Mouse (Mus musculus) hindbrain, embryonic 15.5 days (tissue): ENCODE results near the gene Tiam1. TPM values are rescaled to one million over a fixed set of nuclear protein-coding genes. Genes with fewer than 3 reads are reported as not detected.

Source experiments
- ATAC-seq: fragments of 200-750 bp; cut with Nextera tagmentation; 2 replicates; pipeline ENCODE4 v1.8.0; 2017; ENCODE audit warnings: low read depth, moderate number of reproducible peaks, moderate TSS enrichment; ENCODE audit not compliant: low FRiP score
- H3K27ac ChIP-seq: fragments of 300-500 bp; sonication (generic); replicated peaks from 2 replicates; pipeline ENCODE4 v1.5.1; 2015; ENCODE audit warnings: mild to moderate bottlenecking, inconsistent platforms
- H3K27me3 ChIP-seq: fragments of 300-500 bp; sonication (generic); 2 replicates; pipeline ENCODE4 v1.6.1; 2015; ENCODE audit warnings: control low read depth, inconsistent platforms
- H3K36me3 ChIP-seq: fragments of 300-500 bp; sonication (generic); 2 replicates; pipeline ENCODE4 v1.6.1; 2015; ENCODE audit warnings: control low read depth, inconsistent platforms
- H3K4me1 ChIP-seq: fragments of 300-500 bp; sonication (generic); replicated peaks from 2 replicates; pipeline ENCODE4 v1.6.1; 2015; ENCODE audit warnings: control low read depth, inconsistent platforms
- H3K4me2 ChIP-seq: fragments of 300-500 bp; sonication (generic); 2 replicates; pipeline ENCODE4 v1.6.1; 2015; ENCODE audit warnings: moderate library complexity, mild to moderate bottlenecking, inconsistent platforms
- H3K4me3 ChIP-seq: fragments of 300-500 bp; sonication (generic); 2 replicates; pipeline ENCODE4 v1.5.1; 2015; ENCODE audit warnings: mild to moderate bottlenecking, inconsistent platforms
- H3K9ac ChIP-seq: fragments of 300-500 bp; sonication (generic); 2 replicates; pipeline ENCODE4 v1.6.1; 2015; ENCODE audit warnings: inconsistent platforms
- H3K9me3 ChIP-seq: fragments of 300-500 bp; sonication (generic); 2 replicates; pipeline ENCODE4 v1.6.1; 2016; ENCODE audit warnings: control low read depth, inconsistent platforms
- WGBS: fragments of 180-500 bp; shearing (Covaris S2); methylation state at CpG from one replicate; pipeline ENCODE4 v1.1.7; 2015; 5-methylcytosine and 5-hydroxymethylcytosine counted together
- polyA plus RNA-seq: library from polyadenylated mRNA; unstranded; fragments of >200 nt; fragmentation: Nextera tagmentation; extraction: Ambion mirVana; gene quantifications from 2 replicates; pipeline ENCODE4 v1.2.1, GENCODE M21; 2015

The Tiam1 gene
- polyA plus RNA-seq, 1 experiment from 2014 or later: 23.8 TPM

DNA sequence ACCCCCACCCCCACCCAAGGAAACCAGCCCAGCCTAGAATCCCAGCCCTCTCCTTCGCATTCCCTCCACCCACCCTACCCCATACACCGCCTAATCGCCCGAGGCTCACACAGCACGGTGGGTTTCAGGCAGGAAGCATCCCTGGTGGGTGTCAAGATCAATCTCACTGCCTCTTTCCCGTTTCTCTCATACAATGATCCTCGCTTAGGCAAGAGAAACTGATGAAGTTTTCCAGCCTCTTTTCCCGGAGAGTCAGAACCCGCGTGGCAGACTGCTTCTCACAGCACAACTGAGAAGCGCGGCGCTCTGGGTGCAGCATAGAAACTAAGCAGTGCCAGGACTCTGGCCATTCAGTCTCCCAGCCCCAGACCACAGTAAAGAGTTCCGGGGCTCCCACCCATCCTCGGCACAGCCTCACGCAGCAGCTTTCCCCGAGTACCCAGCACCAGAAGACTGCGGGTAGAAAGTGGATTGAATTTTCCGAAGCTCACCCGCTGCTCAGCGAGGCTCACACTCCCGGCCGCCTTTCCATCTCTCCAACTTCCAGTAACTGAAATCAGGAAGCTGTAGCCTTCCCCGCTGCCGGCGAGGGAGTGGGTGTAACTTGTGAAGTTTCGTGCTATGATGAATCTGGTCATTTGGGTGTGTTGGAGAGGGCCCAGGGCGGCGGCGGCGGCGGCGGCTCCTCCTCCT lies 183.2 kb downstream of the Tiam1 start:
- H3K9me3 ChIP-seq: no peaks in the 10 kb centered on the region
- WGBS: under 1% methylated on average over 33 of the region's 33 CpGs
- 0 out of 2 replicates have a peak overlapping the region, but pooled peaks have one; percentile 40 for H3K27ac ChIP-seq
- H3K27me3 ChIP-seq: no peaks in the 10 kb centered on the region
- H3K4me1 ChIP-seq: peaks cover 28% of the 10 kb centered on the region
- peak overlapping the region; percentile 25 for H3K9ac ChIP-seq
- H3K36me3 ChIP-seq: no peaks in the 10 kb centered on the region
- peak overlapping the region; percentile 69 for H3K4me2 ChIP-seq
- H3K4me3 ChIP-seq: peak overlapping the region; percentile 36
- ATAC-seq: peak; percentile 70

DNA sequence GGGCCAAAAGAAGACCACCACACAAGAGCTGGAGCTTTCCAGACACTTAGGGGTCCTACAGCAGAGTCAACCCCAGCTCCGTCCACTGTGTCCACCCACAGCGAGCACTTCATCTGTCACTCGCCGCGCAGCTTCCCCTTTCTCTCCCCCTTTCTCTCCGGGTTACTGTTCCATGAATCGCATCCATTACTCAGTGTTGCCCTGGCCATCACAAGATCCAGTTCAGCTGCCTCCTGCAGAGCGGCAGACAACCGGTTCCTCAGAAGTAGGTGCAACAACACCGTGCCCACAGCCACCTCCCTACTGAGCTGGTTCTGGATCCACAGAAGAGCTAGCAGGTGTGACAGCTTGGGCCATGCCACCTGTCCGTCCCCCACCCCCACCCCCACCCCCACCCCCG lies 184.6 kb downstream of the Tiam1 start:
- H3K9me3 ChIP-seq: no peaks in the 10 kb centered on the region
- WGBS: 11% methylated on average over 12 of the region's 12 CpGs
- no peak overlapping the region for H3K27ac ChIP-seq
- H3K36me3 ChIP-seq: no peaks in the 10 kb centered on the region
- H3K4me3 ChIP-seq: no peak overlapping the region
- H3K4me1 ChIP-seq: peaks cover 28% of the 10 kb centered on the region
- no peaks in the 10 kb centered on the region for H3K27me3 ChIP-seq
- peak overlapping the region; percentile 30; the same call in 1 of the 2 replicates for H3K4me2 ChIP-seq
- ATAC-seq: no peak
- H3K9ac ChIP-seq: no peak overlapping the region

DNA sequence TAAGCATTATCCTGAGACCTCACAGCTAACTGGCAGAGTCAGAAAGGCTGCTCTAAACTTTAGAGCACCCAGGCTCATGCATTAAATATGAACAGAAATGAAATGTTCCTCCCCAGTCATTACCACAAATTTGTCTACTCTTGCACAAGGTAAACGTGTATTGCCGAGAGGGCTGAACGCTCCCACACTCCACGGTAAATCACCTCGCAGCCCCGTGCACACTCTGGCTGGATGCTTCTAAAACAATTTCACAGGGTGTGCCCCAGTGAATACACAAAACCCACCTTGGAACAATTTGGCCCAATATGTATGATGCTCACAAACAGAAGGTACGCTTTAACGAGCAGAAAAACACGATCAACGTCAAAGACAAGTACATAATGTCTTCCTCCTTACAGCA lies 185.5 kb downstream of the Tiam1 start:
- Histone ChIP-seq H3K27ac (no peak overlapping the region), H3K9me3 (no peaks in the 10 kb centered on the region), H3K36me3 (no peaks in the 10 kb centered on the region), H3K27me3 (no peaks in the 10 kb centered on the region), H3K4me2 (no peak overlapping the region), H3K9ac (no peak overlapping the region), H3K4me3 (no peak overlapping the region), H3K4me1 (peaks cover 28% of the 10 kb centered on the region)
- no peak for ATAC-seq
- WGBS: 60% methylated on average over 10 of the region's 10 CpGs

DNA sequence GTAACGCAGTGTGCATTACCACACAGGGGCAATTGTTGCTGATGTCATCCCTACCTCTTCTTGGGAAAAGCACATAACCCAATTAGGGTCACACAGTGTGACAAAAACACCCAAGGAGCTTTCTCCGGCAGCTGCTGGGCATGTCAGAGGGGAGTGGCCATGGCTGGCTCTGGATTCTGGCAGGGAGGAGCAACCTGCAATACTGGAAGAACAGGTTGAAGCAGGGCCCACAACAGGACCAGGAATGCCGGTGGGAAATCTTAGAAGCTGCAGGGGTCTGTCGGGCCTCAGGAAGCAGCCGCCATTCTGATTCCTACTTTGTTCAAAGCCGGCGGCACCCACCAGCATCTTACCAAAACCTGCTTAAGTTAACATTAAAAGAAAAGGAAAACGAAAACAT lies 189.0 kb downstream of the Tiam1 start:
- no peak overlapping the region for H3K27ac ChIP-seq
- no peak overlapping the region for H3K9ac ChIP-seq
- no peak overlapping the region for H3K4me3 ChIP-seq
- H3K36me3 ChIP-seq: no peaks in the 10 kb centered on the region
- no peak for ATAC-seq
- no peaks in the 10 kb centered on the region for H3K27me3 ChIP-seq
- H3K4me1 ChIP-seq: peaks cover 22% of the 10 kb centered on the region
- H3K9me3 ChIP-seq: no peaks in the 10 kb centered on the region
- WGBS: 74% methylated on average over 8 of the region's 8 CpGs
- no peak overlapping the region for H3K4me2 ChIP-seq

DNA sequence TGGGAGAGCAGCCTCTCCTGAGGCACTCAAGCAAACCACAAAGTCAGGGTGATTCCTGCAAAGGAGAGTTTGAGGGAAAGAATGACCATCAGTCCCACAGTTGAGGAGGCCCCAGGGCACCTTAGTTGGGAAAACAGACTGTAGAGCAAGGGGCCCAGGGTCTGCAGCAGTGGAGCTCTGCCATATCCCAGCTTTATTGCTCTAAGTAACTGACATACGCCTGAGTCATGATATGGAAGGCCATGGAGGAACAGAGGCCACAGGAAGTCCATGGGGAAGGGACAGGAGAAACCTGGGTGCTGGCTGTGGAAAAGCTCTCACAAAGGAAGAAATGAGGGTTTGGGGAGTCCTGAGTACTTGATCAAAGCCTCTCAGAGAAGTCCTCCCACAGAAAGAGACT lies 189.5 kb downstream of the Tiam1 start:
- Histone ChIP-seq H3K9ac (no peak overlapping the region), H3K4me2 (no peak overlapping the region), H3K4me1 (peaks cover 21% of the 10 kb centered on the region), H3K36me3 (no peaks in the 10 kb centered on the region), H3K9me3 (no peaks in the 10 kb centered on the region), H3K27ac (no peak overlapping the region), H3K4me3 (no peak overlapping the region), H3K27me3 (no peaks in the 10 kb centered on the region)
- WGBS: 97% methylated on average over 1 of the region's 1 CpGs
- ATAC-seq: no peak

DNA sequence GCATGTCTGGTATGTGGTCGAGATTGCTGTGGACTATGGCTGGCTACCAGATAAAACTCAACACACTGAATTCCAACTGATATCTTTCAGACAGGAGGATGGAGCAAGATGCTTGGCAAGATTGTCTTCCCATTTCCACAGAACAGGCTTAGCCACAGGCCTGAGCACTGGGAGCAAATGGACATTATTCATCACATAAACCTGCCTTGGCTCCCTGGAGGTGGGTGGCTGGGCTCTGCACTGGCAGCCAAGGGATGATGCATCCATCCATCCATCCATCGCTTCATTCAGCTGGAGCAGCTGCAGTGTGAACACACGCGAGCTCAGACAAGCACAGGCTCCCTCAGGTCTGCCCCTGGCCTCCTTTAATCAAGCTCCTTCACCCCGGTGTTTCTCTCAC lies 190.7 kb downstream of the Tiam1 start:
- Histone ChIP-seq H3K4me3 (no peak overlapping the region), H3K4me1 (peaks cover 12% of the 10 kb centered on the region; the same call in 1 of the 2 replicates), H3K27ac (no peak overlapping the region), H3K4me2 (no peak overlapping the region), H3K9ac (no peak overlapping the region), H3K36me3 (no peaks in the 10 kb centered on the region), H3K9me3 (no peaks in the 10 kb centered on the region), H3K27me3 (no peaks in the 10 kb centered on the region)
- no peak for ATAC-seq
- WGBS: 92% methylated on average over 5 of the region's 5 CpGs

DNA sequence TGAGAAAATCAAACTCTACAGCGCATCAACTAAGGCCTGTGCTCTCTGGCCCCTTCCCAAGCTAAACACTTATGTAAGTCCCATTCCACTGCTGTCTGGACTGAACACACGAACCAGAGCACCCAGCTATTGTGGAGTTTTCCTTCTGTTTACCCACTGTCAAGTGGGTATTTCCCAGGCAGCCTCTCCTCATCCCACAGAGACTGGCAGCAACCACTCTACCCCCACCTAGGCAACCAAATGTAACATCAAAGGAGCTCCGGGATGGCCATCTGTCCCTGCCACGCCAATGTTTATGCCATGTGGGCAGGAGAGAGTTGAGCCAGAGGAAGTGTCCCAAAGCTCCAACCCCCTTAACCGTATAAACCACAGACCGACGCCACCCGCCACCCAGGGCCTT lies 192.8 kb downstream of the Tiam1 start:
- WGBS: 74% methylated on average over 8 of the region's 8 CpGs
- H3K4me1 ChIP-seq: peaks cover 11% of the 10 kb centered on the region
- no peak overlapping the region for H3K4me3 ChIP-seq
- H3K36me3 ChIP-seq: no peaks in the 10 kb centered on the region
- no peak overlapping the region for H3K4me2 ChIP-seq
- no peaks in the 10 kb centered on the region for H3K9me3 ChIP-seq
- ATAC-seq: peak; percentile 69
- no peaks in the 10 kb centered on the region for H3K27me3 ChIP-seq
- no peak overlapping the region for H3K9ac ChIP-seq
- no peak overlapping the region for H3K27ac ChIP-seq

DNA sequence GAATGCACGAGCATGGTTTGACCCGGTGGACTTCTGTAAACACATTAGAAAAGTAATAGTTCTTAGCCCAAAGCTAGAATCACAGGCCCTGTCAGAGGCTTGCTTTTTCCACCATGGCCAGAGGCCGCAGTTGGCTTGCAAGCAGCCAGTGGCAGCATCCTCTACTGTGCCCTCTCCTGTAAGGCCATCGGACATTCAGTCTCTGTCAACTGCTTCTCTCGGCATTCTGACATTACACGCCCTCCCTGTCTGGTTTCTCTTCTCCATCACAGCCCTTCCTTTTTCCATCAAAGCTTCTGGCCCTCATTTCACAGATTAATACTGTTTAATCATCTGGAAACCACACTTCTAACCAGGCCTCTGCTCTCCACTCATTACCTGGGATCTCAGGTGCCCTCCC lies 193.3 kb downstream of the Tiam1 start:
- H3K4me3 ChIP-seq: no peak overlapping the region
- ATAC-seq: no peak
- H3K27me3 ChIP-seq: no peaks in the 10 kb centered on the region
- peaks cover 16% of the 10 kb centered on the region for H3K4me1 ChIP-seq
- no peaks in the 10 kb centered on the region for H3K36me3 ChIP-seq
- H3K4me2 ChIP-seq: no peak overlapping the region
- no peak overlapping the region for H3K9ac ChIP-seq
- no peaks in the 10 kb centered on the region for H3K9me3 ChIP-seq
- H3K27ac ChIP-seq: no peak overlapping the region
- WGBS: 76% methylated on average over 6 of the region's 6 CpGs

DNA sequence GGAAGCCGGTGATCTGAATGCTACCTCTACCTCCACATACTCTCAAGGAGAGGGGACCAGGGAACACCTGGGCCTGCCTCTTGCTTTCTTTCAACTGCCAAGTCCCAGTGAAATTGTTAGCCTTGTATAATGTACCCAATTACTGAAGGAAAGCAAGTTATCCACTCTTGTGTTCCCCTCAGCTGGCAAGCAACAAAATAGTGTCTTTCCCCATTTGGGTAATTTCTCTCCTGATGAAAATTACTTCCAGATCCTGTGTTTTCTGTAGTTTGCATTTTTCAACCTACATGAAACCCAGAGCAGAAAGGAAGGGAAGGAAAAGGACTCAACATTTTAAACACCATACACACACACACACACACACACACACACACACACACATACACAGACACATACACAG lies 195.5 kb downstream of the Tiam1 start:
- Histone ChIP-seq H3K27ac (no peak overlapping the region), H3K9ac (no peak overlapping the region), H3K4me1 (peaks cover 38% of the 10 kb centered on the region), H3K36me3 (no peaks in the 10 kb centered on the region), H3K4me3 (no peak overlapping the region), H3K4me2 (no peak overlapping the region), H3K9me3 (no peaks in the 10 kb centered on the region), H3K27me3 (no peaks in the 10 kb centered on the region)
- WGBS: 87% methylated on average over 1 of the region's 1 CpGs
- no peak for ATAC-seq

DNA sequence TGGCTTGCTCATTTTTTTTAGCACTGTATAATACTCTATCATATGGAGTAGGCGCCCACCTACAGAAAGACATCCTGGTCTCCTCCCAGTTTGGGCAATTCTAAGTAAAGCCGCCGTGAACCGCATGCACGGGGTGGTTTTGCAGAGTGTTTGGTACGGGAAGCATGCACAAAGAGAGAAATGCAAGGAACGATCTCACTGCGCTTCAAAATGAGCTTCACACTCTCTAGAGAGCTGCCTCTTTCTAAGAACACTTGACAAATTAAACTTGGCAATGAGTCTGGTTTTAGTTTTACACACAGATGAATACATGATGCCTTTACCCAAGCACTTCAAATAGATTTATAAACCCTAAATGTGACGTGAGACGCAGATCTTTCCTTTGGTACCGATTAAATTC lies 196.8 kb downstream of the Tiam1 start:
- H3K9ac ChIP-seq: no peak overlapping the region
- no peak overlapping the region for H3K4me3 ChIP-seq
- H3K4me2 ChIP-seq: no peak overlapping the region
- no peaks in the 10 kb centered on the region for H3K27me3 ChIP-seq
- peaks cover 39% of the 10 kb centered on the region for H3K4me1 ChIP-seq
- WGBS: 84% methylated on average over 11 of the region's 11 CpGs
- no peak overlapping the region for H3K27ac ChIP-seq
- no peak for ATAC-seq
- no peaks in the 10 kb centered on the region for H3K36me3 ChIP-seq
- H3K9me3 ChIP-seq: no peaks in the 10 kb centered on the region

DNA sequence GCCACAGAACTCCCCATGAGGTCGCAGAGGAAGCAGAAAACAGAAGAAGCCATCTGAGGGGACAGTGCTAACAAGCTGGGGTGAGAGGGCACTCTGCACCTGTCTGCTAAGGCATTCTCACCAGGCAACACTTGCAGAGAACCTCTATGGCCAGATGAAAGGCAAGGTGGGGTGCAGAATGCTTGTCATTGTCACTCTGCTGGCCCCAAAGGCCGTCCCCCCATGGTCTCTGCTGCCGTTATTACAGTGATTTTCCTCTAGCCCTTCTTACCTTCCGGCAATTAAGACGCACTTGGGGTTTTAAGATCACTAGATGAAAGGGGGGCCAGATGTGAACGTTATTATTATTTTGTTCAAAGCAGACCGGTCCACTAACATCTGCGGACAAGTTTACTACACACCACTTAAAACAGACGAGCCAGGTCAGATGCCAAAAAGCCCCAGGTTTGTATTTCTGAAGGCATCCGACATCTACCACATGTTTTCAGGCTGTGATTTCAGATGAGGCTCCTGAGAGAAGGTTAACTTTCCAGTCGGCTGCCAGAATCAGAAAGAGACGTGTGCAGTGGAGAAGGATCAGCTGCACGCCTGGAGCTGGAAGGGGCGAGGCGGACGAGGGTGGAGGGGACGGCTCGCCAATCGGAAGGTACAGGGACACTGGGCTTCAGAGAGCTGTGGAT lies 198.8 kb downstream of the Tiam1 start:
- H3K4me3 ChIP-seq: no peak overlapping the region
- no peak overlapping the region for H3K9ac ChIP-seq
- no peaks in the 10 kb centered on the region for H3K27me3 ChIP-seq
- WGBS: 31% methylated on average over 19 of the region's 19 CpGs
- no peak for ATAC-seq
- H3K36me3 ChIP-seq: no peaks in the 10 kb centered on the region
- H3K4me2 ChIP-seq: peak overlapping the region; percentile 18; the same call in 1 of the 2 replicates
- H3K4me1 ChIP-seq: peaks cover 29% of the 10 kb centered on the region
- H3K27ac ChIP-seq: no peak overlapping the region
- no peaks in the 10 kb centered on the region for H3K9me3 ChIP-seq

DNA sequence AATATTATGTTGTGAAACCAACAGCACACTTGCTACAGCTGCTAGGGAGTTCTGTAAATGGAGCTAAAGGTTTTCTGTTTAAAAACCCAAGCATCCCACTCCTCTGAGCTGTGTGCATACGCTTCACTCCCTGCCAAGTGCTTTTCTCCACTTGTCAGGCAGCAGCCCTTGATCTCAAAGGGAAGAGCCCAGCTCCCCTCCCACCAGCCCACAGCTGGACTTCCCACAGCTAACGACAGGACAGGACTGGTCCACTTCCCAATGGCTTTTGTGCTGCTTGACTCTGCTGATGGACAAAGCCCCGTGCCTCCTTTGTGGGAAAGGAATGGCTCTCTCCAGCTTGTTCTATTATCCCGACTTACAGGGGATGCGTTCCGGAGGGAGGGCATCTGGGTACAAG lies 199.5 kb downstream of the Tiam1 start:
- Histone ChIP-seq H3K27ac (no peak overlapping the region), H3K9ac (no peak overlapping the region), H3K27me3 (no peaks in the 10 kb centered on the region), H3K36me3 (no peaks in the 10 kb centered on the region), H3K4me1 (peaks cover 29% of the 10 kb centered on the region), H3K4me2 (peak overlapping the region; percentile 18), H3K4me3 (no peak overlapping the region), H3K9me3 (no peaks in the 10 kb centered on the region)
- WGBS: 6% methylated on average over 6 of the region's 6 CpGs
- ATAC-seq: peak; percentile 35; the same call in 1 of the 2 replicates
